Mouse (Mus musculus) limb, embryonic 14.5 days (tissue): ENCODE results near the gene Gm49339. TPM values are rescaled to one million over a fixed set of nuclear protein-coding genes. Genes with fewer than 3 reads are reported as not detected.
"Not testable (repeated sequence)": the region's sequence is repeated elsewhere in the genome, so short reads cannot be mapped to it uniquely, and the experiment has no call there.

Experiments used
- ATAC-seq: fragments of 200-750 bp; cut with Nextera tagmentation; 2 replicates; pipeline ENCODE4 v1.8.0; 2017; ENCODE audit warnings: low read depth, moderate number of reproducible peaks, moderate TSS enrichment; ENCODE audit not compliant: low FRiP score
- DNase-seq: peaks from one replicate; pipeline ENCODE4 v3.0.0-alpha.2; 2015; ENCODE audit warnings: low spot score
- H3K27ac ChIP-seq: fragments of 300-500 bp; sonication (generic); replicated peaks from 2 replicates; pipeline ENCODE4 v1.5.1; 2014; ENCODE audit warnings: low read depth, mild to moderate bottlenecking, low read length, moderate library complexity, mixed read lengths
- H3K27me3 ChIP-seq: fragments of 300-500 bp; sonication (generic); 2 replicates; pipeline ENCODE4 v1.6.1; 2014; ENCODE audit warnings: low read length, mixed read lengths; ENCODE audit not compliant: control insufficient read depth, insufficient read depth
- H3K36me3 ChIP-seq: fragments of 300-500 bp; sonication (generic); 2 replicates; pipeline ENCODE4 v1.6.1; 2014; ENCODE audit warnings: mild to moderate bottlenecking, low read length, moderate library complexity, mixed read lengths; ENCODE audit not compliant: control insufficient read depth, insufficient read depth
- H3K4me1 ChIP-seq: fragments of 300-500 bp; sonication (generic); 2 replicates; pipeline ENCODE4 v1.6.1; 2014; ENCODE audit warnings: antibody characterized with exemption, low read length, mixed read lengths; ENCODE audit not compliant: control insufficient read depth, insufficient read depth
- H3K4me2 ChIP-seq: fragments of 300-500 bp; sonication (generic); replicated peaks from 2 replicates; pipeline ENCODE4 v1.6.1; 2014; ENCODE audit warnings: low read depth, mild to moderate bottlenecking, low read length, moderate library complexity; ENCODE audit not compliant: severe bottlenecking
- H3K4me3 ChIP-seq: fragments of 300-500 bp; sonication (generic); replicated peaks from 2 replicates; pipeline ENCODE4 v1.5.1; 2014; ENCODE audit warnings: low read length
- H3K9ac ChIP-seq: fragments of 300-500 bp; sonication (generic); 2 replicates; pipeline ENCODE4 v1.6.1; 2014; ENCODE audit warnings: mild to moderate bottlenecking, low read depth, low read length, moderate library complexity; ENCODE audit not compliant: severe bottlenecking
- H3K9me3 ChIP-seq: fragments of 300-500 bp; sonication (generic); 2 replicates; pipeline ENCODE4 v1.6.1; 2016; ENCODE audit warnings: low read length; ENCODE audit not compliant: control insufficient read depth
- POLR2A ChIP-seq: fragments of 200-500 bp; IDR thresholded peaks from 2 replicates; pipeline ENCODE4 v1.8.0; 2012; ENCODE audit warnings: inconsistent platforms, mild to moderate bottlenecking, moderate library complexity, borderline replicate concordance; ENCODE audit not compliant: insufficient read depth, insufficient read length; ENCODE audit errors: extremely low read depth
- WGBS: fragments of 180-500 bp; shearing (Covaris S2); extraction: QIAGEN DNeasy Blood & Tissue Kit; methylation state at CpG from one replicate; pipeline ENCODE4 v1.1.7; 2014; 5-methylcytosine and 5-hydroxymethylcytosine counted together
- polyA plus RNA-seq, 2 experiments: library from polyadenylated mRNA; depleted of rRNA in 1 of 2; stranded (reverse) in 1 of 2; unstranded in 1 of 2; fragments of >200 nt; fragmentation: Nextera tagmentation in 1 of 2; extraction: Ambion mirVana in 1 of 2; gene quantifications; 2 replicates each; pipeline versions ENCODE4 v1.2.1 to v1.2.3; 2012 to 2014

Gene Gm49339
- polyA plus RNA-seq (2012; rRNA removed) (1.7 and 2.2 TPM in 2 replicates), polyA plus RNA-seq (2014; fragmentation: Nextera tagmentation; extraction: Ambion mirVana) (2.7 and 2.9 TPM in 2 replicates)

DNA sequence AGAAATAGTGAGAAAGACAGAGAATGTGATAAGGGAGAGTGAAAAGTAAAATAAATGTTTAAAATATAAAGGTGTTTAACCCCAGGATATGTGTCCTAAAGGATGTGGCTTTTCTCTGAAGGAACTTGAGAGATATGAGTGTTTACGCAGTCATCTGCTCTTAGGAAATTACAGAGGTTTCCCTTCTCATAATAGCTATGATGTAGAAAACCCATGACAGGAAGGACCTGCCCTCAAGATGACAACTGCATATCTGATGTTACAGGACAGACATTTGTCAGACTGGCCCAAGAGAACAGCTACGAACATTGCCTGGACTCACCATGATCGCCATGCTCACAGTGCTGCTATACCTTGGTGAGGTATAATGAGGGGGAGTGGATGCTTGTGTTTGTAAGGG is at the start of gene Gm49339, which contains the start of gene Lilr4b:
Gene Gm49339, plus strand, starts transcription at position 216 of the 400 bp plus-strand sequence.
Gene Lilr4b, plus strand, starts transcription at position 236 of the 400 bp plus-strand sequence.
- not testable (repeated sequence) for DNase-seq, H3K4me2 ChIP-seq

DNA sequence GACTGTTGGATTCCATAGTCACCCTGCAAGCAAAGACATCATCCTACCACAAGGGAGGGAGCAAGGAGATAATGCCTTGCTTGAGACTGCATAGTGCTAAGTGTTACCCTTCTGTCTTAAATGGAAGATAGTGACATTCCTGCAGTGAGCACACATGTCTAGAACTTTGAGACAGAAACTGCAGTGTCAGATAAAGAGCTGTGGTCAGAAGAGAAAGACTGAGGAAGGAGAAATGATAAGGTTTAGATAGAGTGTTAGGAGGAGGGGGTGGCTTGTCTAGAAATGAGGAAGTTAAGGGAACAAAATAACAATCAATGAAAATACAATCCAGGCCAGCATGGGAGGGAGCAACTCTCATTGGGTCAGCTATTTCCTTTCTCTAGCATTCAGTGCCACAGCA is 47.5 kb upstream of the Gm49339 start:
- Histone ChIP-seq H3K9me3 (no peaks in the 10 kb centered on the region), H3K27me3 (no peaks in the 10 kb centered on the region), H3K4me1 (no peaks in the 10 kb centered on the region), H3K27ac (no peak overlapping the region), H3K4me3 (no peak overlapping the region), H3K36me3 (no peaks in the 10 kb centered on the region), H3K4me2 (no peak overlapping the region), H3K9ac (no peak overlapping the region)
- ATAC-seq (no peak), DNase-seq (no peak)
- no peak for TF ChIP-seq POLR2A

More for the DNA sequence above, at the start of gene Gm49339, which contains the start of gene Lilr4b:
- H3K9ac ChIP-seq, H3K4me3 ChIP-seq, H3K36me3 ChIP-seq, H3K27me3 ChIP-seq, H3K27ac ChIP-seq, ATAC-seq, H3K4me1 ChIP-seq, H3K9me3 ChIP-seq: not testable (repeated sequence)
- 90% methylated on average over 1 of the region's 3 CpGs for WGBS

DNA sequence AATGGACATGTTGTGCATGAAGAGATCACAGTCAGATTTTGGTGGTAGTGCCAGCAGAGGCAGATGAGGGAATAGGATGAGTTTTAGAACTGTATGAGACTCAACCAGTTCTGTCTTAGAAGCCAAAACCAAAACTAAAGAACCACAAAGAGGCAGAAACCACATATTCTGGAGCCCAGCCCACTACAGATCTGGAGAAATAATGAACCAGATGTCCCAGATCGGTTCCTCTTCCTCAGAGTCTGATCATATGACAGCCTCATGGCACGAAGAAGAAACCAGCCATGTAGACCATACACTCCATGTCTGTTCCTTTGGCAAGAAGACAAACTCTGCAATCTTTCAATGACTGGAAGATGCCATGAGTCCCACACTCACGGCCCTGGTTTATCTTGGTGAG is 44.7 kb upstream of the Gm49339 start:
- DNase-seq, result no peak
- Histone ChIP-seq H3K9ac (no peak overlapping the region), H3K36me3 (no peaks in the 10 kb centered on the region), H3K4me3 (no peak overlapping the region), H3K9me3 (no peaks in the 10 kb centered on the region), H3K4me2 (no peak overlapping the region), H3K27ac (no peak overlapping the region), H3K4me1 (no peaks in the 10 kb centered on the region), H3K27me3 (no peaks in the 10 kb centered on the region)
- 82% methylated on average over 3 of the region's 3 CpGs for WGBS
- TF ChIP-seq POLR2A, result no peak
- ATAC-seq, result no peak

DNA sequence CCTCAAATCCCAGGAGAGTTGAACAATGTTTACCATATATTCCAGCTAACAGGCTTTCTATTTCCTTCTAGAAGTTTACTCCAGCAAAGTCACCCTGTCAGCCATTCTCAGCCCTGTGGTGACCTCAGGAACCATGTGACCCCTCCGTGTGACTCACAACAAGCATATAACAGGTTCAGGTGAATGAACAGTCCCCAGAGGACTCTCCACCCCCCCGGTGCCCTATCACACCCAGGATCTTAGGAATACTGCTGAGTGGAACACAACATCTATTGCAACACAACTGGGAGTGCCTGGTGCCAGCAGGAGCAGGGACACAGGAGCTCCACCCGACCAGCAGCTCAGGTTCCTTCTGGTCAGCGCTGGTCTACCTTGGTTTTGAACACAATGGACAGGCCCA is 28.8 kb upstream of the Gm49339 start:
- no peak for TF ChIP-seq POLR2A
- Histone ChIP-seq H3K4me2 (no peak overlapping the region), H3K36me3 (no peaks in the 10 kb centered on the region), H3K27me3 (no peaks in the 10 kb centered on the region), H3K27ac (no peak overlapping the region), H3K9ac (no peak overlapping the region), H3K4me1 (no peaks in the 10 kb centered on the region), H3K9me3 (no peaks in the 10 kb centered on the region), H3K4me3 (no peak overlapping the region)
- ATAC-seq, result no peak
- 76% methylated on average over 4 of the region's 4 CpGs for WGBS
- no peak for DNase-seq

DNA sequence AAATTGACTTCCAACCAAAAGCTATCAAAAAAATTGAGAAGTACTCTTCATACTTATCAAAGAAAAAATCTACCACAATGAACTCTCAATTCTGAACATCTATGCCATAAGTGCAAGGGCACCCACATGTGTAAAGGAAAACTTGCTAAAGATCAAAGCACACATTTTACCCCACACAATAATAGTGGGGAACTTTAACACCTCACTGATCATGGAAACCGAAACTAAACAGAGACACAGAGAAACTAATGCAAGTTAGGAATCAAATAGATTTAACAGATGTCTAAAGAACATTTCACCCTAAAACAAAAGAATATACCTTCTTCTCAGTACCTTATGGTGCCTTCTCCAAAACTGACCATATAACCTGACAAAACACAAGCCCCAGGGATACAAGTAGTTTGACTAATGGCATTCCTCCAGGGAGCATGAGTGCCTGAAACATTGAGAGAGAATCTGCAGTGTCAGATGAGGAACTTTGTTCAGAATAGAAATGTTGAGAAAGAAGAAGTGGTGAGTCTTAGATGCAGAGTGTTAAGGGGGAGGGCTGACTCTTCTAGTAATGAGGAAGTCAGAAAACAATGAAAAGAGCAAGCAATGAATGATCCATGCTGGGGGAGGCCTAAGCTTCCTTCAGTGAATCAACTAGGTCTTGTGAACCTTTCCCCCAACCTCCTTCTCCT is 26.7 kb upstream of the Gm49339 start:
- no peak overlapping the region for H3K9ac ChIP-seq
- H3K4me1 ChIP-seq, result no peaks in the 10 kb centered on the region
- no peaks in the 10 kb centered on the region for H3K9me3 ChIP-seq
- H3K36me3 ChIP-seq, result no peaks in the 10 kb centered on the region
- H3K4me2 ChIP-seq, result no peak overlapping the region
- 88% methylated on average over 1 of the region's 1 CpGs for WGBS
- no peak overlapping the region for H3K4me3 ChIP-seq
- DNase-seq (no peak), ATAC-seq (no peak)
- H3K27ac ChIP-seq, result no peak overlapping the region
- no peaks in the 10 kb centered on the region for H3K27me3 ChIP-seq
- TF ChIP-seq POLR2A, result no peak
